Mouse (Mus musculus) layer of hippocampus, adult 9-10 months (tissue): Measurements from ENCODE around the gene Ccdc148.

Source experiments
- DNase-seq: peaks from one replicate; pipeline ENCODE4 v3.0.0; 2022; ENCODE audit warnings: low spot score

Gene Ccdc148

DNA sequence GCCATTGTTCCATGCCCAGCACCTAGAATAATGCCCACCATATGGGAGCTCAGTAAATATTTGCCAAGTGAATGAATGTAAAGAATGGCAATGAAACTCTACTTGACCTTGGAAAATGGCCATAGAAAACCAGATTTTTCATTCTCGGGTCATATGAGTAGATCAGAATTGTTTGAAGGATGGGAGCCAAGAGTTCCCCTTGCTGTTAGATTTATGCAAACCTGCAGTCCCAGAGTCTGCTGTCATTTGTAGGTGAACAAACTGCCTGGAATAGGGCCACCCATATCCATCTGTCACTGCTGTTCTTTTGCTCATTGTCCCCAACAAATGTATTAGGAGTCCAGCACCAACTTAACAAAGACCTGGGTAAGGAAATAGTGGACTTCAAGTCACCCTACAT lies 377.0 kb downstream of the Ccdc148 start:
- no peak for DNase-seq

DNA sequence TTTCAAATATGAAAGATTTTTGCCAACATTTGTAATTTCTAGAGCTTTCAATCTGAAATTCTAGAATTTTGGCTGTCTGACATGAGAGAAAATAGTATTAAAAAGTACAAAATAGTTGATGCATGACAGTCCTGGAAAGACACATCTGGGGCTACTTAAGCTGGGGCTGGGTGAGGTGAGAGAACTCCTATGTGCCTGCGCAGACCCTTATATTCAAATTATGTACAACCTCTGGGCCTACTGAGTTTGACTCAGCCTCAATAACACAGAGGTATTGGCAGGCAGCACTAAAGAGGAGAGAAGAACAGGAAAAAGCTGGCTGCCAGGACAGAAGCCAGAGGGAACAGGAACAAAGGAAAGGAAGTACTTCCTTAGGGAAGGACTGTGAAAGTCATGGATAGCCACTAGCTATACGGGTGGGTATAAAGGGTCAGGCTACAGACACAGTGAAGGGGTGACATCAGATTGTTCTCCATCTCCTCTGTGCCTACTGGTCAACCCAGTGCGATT lies 381.4 kb downstream of the Ccdc148 start:
- no peak for DNase-seq

DNA sequence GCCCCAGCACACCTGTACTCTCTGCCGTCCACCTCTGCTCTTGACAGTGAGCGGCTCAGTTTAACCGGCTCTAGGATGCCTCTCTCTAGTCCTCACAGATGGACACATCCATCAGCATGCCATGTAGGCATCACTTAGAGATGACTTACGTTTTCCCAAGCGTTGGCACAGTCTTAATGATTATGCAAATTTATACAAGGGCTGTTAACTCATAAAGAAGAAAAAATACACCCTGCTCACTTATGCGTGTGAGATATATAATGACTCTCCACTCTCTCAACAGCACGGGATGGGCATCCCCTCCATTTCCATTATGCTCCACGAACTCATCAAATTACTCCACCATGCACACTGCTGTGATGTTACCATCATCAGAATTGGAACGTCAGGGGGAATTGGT lies 386.6 kb downstream of the Ccdc148 start:
- no peak for DNase-seq
